Mouse (Mus musculus) C2C12 (cell line): ENCODE measurements around the gene Ap2b1.

Experiments used
- CTCF ChIP-seq: IDR thresholded peaks from one replicate; pipeline ENCODE4 v1.5.1; 2011; ENCODE audit not compliant: control insufficient read depth, insufficient read depth, insufficient read length
- MAX ChIP-seq: IDR thresholded peaks from one replicate; pipeline ENCODE4 v1.6.1; 2011; ENCODE audit warnings: mild to moderate bottlenecking, control low read depth
- USF1 ChIP-seq: IDR thresholded peaks from one replicate; pipeline ENCODE4 v1.6.1; 2011; ENCODE audit warnings: low read depth, mild to moderate bottlenecking, control low read depth, moderate library complexity

DNA sequence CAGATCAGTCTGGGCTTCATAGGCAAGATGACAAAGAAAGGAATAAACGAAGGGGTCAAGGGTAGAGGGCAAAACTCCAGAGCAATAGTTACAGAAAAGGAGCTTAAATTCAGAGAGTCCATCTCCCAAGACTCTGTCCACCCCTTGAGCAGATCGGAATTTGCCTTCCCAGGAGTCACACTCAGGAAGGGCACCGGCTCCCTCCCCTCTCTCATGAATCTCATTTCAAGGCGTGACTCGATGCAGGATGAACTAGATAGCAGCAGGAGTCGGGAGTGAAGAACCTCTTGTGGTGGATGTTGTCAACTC lies 28.0 kb upstream of the Ap2b1 start:
- TF ChIP-seq CTCF (no peak), MAX (no peak), USF1 (no peak)
